Mouse (Mus musculus): ENCODE measurements around the gene Lce6a. TPM values are rescaled to one million over a fixed set of nuclear protein-coding genes. Genes with fewer than 3 reads are reported as not detected.

The Lce6a gene
- not detected in 2 replicates for polyA plus RNA-seq (2012; ENCODE audit: insufficient read depth, insufficient read length, low replicate concordance, missing spikeins)

DNA sequence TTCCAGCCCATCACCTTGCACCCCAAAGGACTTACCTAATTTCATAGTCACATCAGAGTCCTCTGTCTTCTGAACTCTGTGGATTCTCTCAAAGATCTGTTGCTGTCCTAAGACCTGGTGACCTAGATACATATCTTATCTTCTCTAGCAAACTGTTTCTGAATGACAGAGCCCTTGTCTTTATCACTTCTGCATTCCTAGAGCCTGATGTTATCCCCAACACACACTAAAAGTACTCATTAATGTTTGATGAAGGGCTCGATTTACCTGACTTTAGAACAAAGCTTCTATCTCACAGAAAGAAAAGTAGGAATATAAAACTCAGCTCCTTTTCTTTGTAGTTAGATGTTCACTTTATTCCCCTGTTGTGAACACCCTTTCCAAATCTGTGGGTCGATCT is at the start of gene Lce6a:
Lce6a (minus strand) TSS at position 101 of the 400 bp plus-strand sequence.
- no peak within 1 kb of the TSS for H3K27ac ChIP-seq (ENCODE audit: insufficient read depth, low read depth, low read length)
- TF ChIP-seq POLR2A (IDR thresholded peaks at IDR 0.05; ENCODE audit: insufficient read depth, low read depth, low read length) (no peak), CTCF (IDR thresholded peaks at IDR 0.05; ENCODE audit: insufficient read depth, low read depth, low read length) (no peak)
- 76% methylated on average over 2 of the region's 2 CpGs for WGBS
- no peak within 1 kb of the TSS for H3K4me3 ChIP-seq (ENCODE audit: insufficient read depth, low read depth, low read length)
- no peaks in the 10 kb centered on the region for H3K4me1 ChIP-seq (ENCODE audit: control insufficient read depth, insufficient read depth, low read length)

DNA sequence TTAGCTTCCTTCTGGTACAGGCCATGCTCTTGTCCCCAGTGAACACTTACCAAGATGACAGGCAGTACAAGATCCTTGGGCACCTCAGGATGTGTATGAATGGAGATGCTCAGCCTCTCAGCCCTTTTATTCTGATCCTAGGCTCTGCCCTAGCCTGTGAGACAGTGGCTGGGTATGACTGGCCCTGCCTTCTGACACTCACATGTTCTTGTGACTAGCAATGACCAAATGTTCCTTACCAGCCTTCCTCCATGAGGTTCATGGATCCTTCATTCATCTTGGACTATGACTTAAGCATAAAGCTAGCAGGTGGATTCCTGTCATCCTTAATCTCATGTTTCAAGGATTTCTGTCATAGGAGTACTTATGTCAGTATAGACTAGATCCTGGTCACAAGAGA is 48.8 kb upstream of the Lce6a start, which contains the start of gene Lce1a2:
Lce1a2 (minus strand) TSS at position 101 of the 400 bp plus-strand sequence.
- H3K27ac ChIP-seq (ENCODE audit: insufficient read depth, low read depth, low read length): no peak within 1 kb of the TSS
- H3K4me1 ChIP-seq (ENCODE audit: control insufficient read depth, insufficient read depth, low read length): no peaks in the 10 kb centered on the region
- H3K4me3 ChIP-seq (ENCODE audit: insufficient read depth, low read depth, low read length): no peak within 1 kb of the TSS
- TF ChIP-seq POLR2A (IDR thresholded peaks at IDR 0.05; ENCODE audit: insufficient read depth, low read depth, low read length): no peak

DNA sequence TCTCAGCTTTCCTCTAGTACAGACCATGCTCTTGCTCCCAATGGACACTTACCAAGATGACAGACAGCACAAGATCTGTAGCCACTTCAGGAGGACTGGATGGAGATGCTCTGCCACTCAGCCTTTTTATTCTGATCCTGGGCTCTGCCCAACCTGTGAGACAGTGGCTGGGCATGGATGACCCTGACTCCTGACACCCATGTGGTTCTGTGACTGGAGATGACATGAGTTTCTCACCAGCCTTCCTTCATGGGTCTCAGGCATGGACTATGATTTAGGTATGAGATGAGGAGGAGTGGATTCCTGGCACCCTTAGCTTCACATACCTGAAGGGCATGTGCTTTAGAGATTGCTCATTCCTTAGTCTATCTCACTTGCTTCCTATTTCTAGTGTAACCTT is 35.4 kb upstream of the Lce6a start, which contains the start of gene Lce1b:
Lce1b (minus strand) TSS at position 101 of the 400 bp plus-strand sequence.
- H3K4me1 ChIP-seq (ENCODE audit: control insufficient read depth, insufficient read depth, low read length): no peaks in the 10 kb centered on the region
- H3K27ac ChIP-seq (ENCODE audit: insufficient read depth, low read depth, low read length): no peak within 1 kb of the TSS
- H3K4me3 ChIP-seq (ENCODE audit: insufficient read depth, low read depth, low read length): no peak within 1 kb of the TSS
- TF ChIP-seq POLR2A (IDR thresholded peaks at IDR 0.05; ENCODE audit: insufficient read depth, low read depth, low read length) (no peak), CTCF (IDR thresholded peaks at IDR 0.05; ENCODE audit: insufficient read depth, low read depth, low read length) (no peak)

DNA sequence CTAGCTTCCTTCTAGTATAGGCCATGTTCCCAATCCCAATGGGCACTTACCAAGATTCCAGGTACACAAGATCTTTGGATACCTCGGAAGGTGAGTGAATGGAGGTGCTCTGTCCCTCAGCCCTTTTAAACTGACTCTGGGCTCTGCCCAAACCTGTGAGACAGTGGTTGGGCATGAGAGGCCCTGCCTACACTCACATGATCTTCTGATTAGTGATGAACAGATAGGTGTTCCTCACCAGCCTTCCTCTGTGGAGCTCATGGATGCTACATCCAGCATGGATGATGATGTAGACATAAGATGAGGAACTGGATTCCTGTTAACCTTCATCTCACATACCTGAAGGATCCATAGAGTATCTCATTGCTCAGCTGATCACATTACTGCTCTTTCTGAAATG is 26.7 kb upstream of the Lce6a start, which contains the start of gene Lce1a1:
Lce1a1 (minus strand) TSS at position 101 of the 400 bp plus-strand sequence.
- H3K27ac ChIP-seq (ENCODE audit: insufficient read depth, low read depth, low read length): no peak within 1 kb of the TSS
- no peaks in the 10 kb centered on the region for H3K4me1 ChIP-seq (ENCODE audit: control insufficient read depth, insufficient read depth, low read length)
- no peak for TF ChIP-seq POLR2A (IDR thresholded peaks at IDR 0.05; ENCODE audit: insufficient read depth, low read depth, low read length)
- TF ChIP-seq CTCF (IDR thresholded peaks at IDR 0.05; ENCODE audit: insufficient read depth, low read depth, low read length): no peak
- 89% methylated on average over 1 of the region's 1 CpGs for whole genome bisulfite sequencing
- no peak within 1 kb of the TSS for H3K4me3 ChIP-seq (ENCODE audit: insufficient read depth, low read depth, low read length)

DNA sequence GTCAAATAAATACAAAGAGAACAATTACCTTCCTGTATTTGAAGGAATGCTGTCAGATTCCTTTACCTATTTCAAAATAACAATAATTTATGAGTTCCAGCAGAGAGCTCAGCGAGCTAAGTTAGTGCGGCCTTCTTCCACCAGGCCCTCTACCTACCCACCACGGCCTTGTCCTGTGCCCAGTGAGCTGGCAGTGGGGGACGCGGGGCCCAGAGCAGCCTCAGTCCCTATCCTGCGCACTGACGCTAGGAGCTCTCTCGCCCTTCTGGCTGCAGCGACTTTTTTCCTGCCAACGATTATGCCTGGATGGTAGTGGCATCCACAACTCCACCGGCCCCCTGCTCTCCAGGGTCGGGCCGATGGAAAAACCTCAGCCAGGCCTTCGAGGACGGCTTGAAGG is 18.4 kb upstream of the Lce6a start:
- WGBS: 97% methylated on average over 15 of the region's 15 CpGs
- H3K4me1 ChIP-seq (ENCODE audit: control insufficient read depth, insufficient read depth, low read length): no peaks in the 10 kb centered on the region
- TF ChIP-seq POLR2A (IDR thresholded peaks at IDR 0.05; ENCODE audit: insufficient read depth, low read depth, low read length) (no peak), CTCF (IDR thresholded peaks at IDR 0.05; ENCODE audit: insufficient read depth, low read depth, low read length) (no peak)
- no peak overlapping the region for H3K27ac ChIP-seq (ENCODE audit: insufficient read depth, low read depth, low read length)
- no peak overlapping the region for H3K4me3 ChIP-seq (ENCODE audit: insufficient read depth, low read depth, low read length)

DNA sequence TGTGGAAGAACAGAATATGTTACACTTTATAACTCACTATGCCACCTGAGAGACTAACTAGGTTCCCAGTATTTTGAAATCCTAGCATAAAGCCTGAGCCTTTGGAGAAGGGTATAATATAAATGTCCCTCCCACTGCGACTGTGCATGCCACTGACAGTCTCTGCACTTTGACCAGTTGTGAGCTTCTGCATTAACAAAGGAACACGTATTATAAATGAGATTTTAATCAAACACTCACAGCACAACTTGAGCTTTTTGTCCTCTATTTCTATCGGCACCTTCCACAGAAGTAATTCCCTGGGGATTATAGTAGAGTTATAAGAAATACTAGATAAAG is 17.2 kb upstream of the Lce6a start:
- WGBS: 58% methylated on average over 3 of the region's 3 CpGs
- Histone ChIP-seq H3K4me1 (ENCODE audit: control insufficient read depth, insufficient read depth, low read length) (no peaks in the 10 kb centered on the region), H3K4me3 (ENCODE audit: insufficient read depth, low read depth, low read length) (no peak overlapping the region), H3K27ac (ENCODE audit: insufficient read depth, low read depth, low read length) (no peak overlapping the region)
- TF ChIP-seq POLR2A (IDR thresholded peaks at IDR 0.05; ENCODE audit: insufficient read depth, low read depth, low read length) (no peak), CTCF (IDR thresholded peaks at IDR 0.05; ENCODE audit: insufficient read depth, low read depth, low read length) (no peak)

DNA sequence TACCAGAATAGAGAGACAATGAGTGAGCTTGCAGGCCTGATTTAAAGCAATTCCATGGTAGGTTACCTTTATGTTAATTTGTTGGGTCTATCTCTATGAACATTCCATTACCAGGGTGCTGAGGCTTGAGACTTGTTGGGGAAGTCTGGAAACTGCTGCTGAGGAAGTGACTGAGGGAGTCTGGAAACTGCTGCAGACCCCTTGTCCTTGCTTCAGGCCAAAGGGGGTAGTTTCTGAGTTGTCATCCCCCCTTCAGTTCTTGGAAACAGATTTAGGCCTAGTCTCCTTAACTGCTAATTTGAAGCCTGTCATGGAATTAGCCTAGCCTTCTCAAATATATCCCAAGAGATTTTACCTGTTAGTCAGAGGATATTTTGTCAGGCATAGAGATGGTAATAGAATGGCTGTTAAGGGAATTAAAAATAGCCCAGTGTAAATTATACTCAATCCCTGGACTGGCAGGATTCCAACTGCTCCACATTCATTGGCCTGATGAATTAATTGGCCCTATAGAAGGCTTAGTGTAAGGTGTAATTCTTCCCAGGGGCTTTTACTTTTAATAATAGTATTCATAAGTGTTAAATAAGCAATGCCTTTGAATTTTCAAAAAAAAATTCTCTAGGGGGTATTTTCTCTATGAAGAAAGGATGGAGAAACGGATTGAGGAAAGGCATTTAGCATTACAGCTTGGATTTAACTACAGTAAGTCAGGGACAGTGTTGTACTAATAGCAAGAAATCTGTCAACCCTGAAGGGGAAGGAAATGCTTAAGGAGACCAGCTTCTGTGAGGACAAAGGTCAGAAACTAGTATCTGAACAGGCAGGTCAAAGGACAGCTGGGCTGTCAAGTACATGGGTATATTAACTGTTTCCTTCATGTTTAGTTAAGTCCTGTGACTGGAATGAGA is 16.5 kb upstream of the Lce6a start:
- Histone ChIP-seq H3K27ac (ENCODE audit: insufficient read depth, low read depth, low read length) (no peak overlapping the region), H3K4me1 (ENCODE audit: control insufficient read depth, insufficient read depth, low read length) (no peaks in the 10 kb centered on the region), H3K4me3 (ENCODE audit: insufficient read depth, low read depth, low read length) (no peak overlapping the region)
- 25% methylated on average over 1 of the region's 1 CpGs for WGBS
- no peak for TF ChIP-seq CTCF (IDR thresholded peaks at IDR 0.05; ENCODE audit: insufficient read depth, low read depth, low read length)
- no peak for TF ChIP-seq POLR2A (IDR thresholded peaks at IDR 0.05; ENCODE audit: insufficient read depth, low read depth, low read length)

DNA sequence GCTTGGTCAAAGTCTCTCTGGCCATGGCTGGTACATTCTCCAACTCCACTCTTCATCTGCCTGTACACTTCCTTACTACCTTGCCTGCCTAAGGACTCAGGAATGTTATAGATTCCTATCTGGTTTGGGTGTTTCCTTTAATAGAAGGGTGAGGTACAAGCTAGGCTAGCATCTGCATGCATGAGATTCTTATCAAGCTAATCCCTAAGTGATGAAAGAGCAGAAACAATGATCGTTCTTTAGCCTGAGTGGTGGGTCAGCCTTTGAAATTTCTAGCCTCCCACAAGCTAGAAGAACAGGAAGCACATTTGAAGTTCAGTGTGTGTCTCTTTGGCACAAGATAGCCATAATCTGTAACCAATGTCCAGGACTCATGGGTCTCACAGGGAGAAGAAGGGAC is 11.7 kb downstream of the Lce6a start:
- Histone ChIP-seq H3K4me3 (ENCODE audit: insufficient read depth, low read depth, low read length) (no peak overlapping the region), H3K27ac (ENCODE audit: insufficient read depth, low read depth, low read length) (no peak overlapping the region), H3K4me1 (ENCODE audit: control insufficient read depth, insufficient read depth, low read length) (no peaks in the 10 kb centered on the region)
- no peak for TF ChIP-seq CTCF (IDR thresholded peaks at IDR 0.05; ENCODE audit: insufficient read depth, low read depth, low read length)
- TF ChIP-seq POLR2A (IDR thresholded peaks at IDR 0.05; ENCODE audit: insufficient read depth, low read depth, low read length): no peak
- 72% methylated on average over 1 of the region's 1 CpGs for WGBS

DNA sequence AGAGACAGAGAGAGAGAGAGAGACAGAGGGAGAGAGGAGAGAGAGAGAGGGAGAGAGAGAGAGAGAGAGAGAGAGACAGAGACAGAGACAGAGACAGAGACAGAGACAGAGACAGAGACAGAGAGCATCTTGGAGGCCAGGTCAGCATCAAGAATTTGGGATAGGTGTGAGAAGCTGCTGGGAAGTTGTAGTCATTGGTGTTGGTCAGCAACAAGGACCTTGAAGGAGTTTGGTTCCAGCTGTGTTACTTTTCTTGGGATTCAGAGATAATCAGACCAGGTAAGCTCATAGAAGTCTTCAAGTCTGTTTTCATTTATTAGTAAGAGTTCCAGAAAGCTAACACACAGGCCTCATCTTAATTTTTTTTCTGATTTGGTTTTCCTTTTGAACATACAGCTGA is 14.1 kb downstream of the Lce6a start, which contains the start of gene 2210017I01Rik:
2210017I01Rik (minus strand) TSS at position 101 of the 400 bp plus-strand sequence.
- no peak within 1 kb of the TSS for H3K27ac ChIP-seq (ENCODE audit: insufficient read depth, low read depth, low read length)
- TF ChIP-seq POLR2A (IDR thresholded peaks at IDR 0.05; ENCODE audit: insufficient read depth, low read depth, low read length) (no peak), CTCF (IDR thresholded peaks at IDR 0.05; ENCODE audit: insufficient read depth, low read depth, low read length) (no peak)
- H3K4me1 ChIP-seq (ENCODE audit: control insufficient read depth, insufficient read depth, low read length): no peaks in the 10 kb centered on the region
- no peak within 1 kb of the TSS for H3K4me3 ChIP-seq (ENCODE audit: insufficient read depth, low read depth, low read length)

All from olfactory bulb, adult 2 months (tissue).